Mouse (Mus musculus) forebrain, embryonic 10.5 days (tissue): Measurements from ENCODE around the gene Pemt. TPM values are rescaled to one million over a fixed set of nuclear protein-coding genes. Genes with fewer than 3 reads are reported as not detected.
A peak's percentile ranks its signal among the peaks of the same experiment; 100 is the strongest.

Experiments
- DNase-seq: peaks from one replicate; pipeline ENCODE4 v3.0.0-alpha.2; 2017; ENCODE audit warnings: low spot score; ENCODE audit errors: extremely low spot score
- H3K27ac ChIP-seq: fragments of 300-500 bp; sonication (generic); 2 replicates; pipeline ENCODE4 v1.5.1; 2016; ENCODE audit warnings: mild to moderate bottlenecking
- H3K27me3 ChIP-seq: fragments of 300-500 bp; sonication (generic); 2 replicates; pipeline ENCODE4 v1.6.1; 2016; ENCODE audit warnings: mild to moderate bottlenecking; ENCODE audit not compliant: poor library complexity, severe bottlenecking
- H3K36me3 ChIP-seq: fragments of 300-500 bp; sonication (generic); replicated peaks from 2 replicates; pipeline ENCODE4 v1.6.1; 2016; ENCODE audit warnings: mild to moderate bottlenecking, moderate library complexity
- H3K4me1 ChIP-seq: fragments of 300-500 bp; sonication (generic); 2 replicates; pipeline ENCODE4 v1.6.1; 2016
- H3K4me3 ChIP-seq: fragments of 300-500 bp; sonication (generic); 2 replicates; pipeline ENCODE4 v1.5.1; 2016; ENCODE audit warnings: mild to moderate bottlenecking, moderate library complexity
- H3K9me3 ChIP-seq: fragments of 300-500 bp; sonication (generic); 2 replicates; pipeline ENCODE4 v1.6.1; 2016; ENCODE audit warnings: mild to moderate bottlenecking, moderate library complexity
- WGBS: fragments of 180-500 bp; shearing (Covaris S2); methylation state at CpG from one replicate; pipeline ENCODE4 v1.1.7; 2016; 5-methylcytosine and 5-hydroxymethylcytosine counted together
- polyA plus RNA-seq: library from polyadenylated mRNA; unstranded; fragments of >200 nt; fragmentation: Nextera tagmentation; extraction: Ambion mirVana; gene quantifications from 2 replicates; pipeline ENCODE4 v1.2.1, GENCODE M21; 2016

Pemt gene
- polyA plus RNA-seq = 7.9 and 9.7 TPM in 2 replicates

DNA sequence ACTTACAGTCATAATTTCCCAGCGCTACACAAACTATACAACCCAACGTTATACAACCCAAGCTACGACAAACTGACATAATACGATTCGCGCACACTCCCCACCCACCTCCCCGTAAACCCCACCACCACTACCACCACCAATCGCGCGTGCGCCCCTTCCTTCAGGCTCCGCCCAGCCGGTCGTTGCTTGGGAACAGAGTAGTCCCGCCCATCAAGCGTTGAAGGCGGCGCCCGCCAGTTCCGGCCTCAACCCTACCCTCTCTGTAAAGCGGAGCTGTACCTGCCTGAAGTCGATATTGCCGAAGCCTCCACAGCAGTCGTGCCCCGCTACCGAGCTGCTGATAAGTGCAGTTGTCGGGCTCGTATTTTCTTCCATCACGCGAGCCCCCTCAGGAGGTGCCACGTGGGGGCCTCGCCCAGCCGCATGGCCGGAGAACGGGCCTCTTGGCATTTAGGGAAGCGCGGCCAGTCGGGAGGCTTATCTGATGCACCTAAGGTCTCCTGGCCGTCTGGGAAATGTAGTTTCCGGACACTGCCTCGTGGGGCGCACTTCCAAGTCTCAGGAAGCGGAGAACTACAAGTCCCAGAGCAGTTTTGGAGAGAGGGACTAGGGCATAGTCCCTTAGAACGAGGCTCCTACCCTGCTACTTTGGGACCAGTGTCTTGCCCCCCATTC, at the start of gene Pemt:
Pemt (minus strand) TSS at position 432 of the 678 bp plus-strand sequence.
- peak; percentile 96 for DNase-seq
- H3K9me3 ChIP-seq = peaks cover 4% of the 10 kb centered on the region; the same call in 1 of the 2 replicates
- no peaks in the 10 kb centered on the region for H3K36me3 ChIP-seq
- H3K4me3 ChIP-seq = peak within 1 kb of the TSS; percentile 65
- under 1% methylated on average over 44 of the region's 44 CpGs for WGBS
- H3K4me1 ChIP-seq = peaks cover 12% of the 10 kb centered on the region
- H3K27ac ChIP-seq = peak within 1 kb of the TSS; percentile 93
- H3K27me3 ChIP-seq = peaks cover 3% of the 10 kb centered on the region; the same call in 1 of the 2 replicates

DNA sequence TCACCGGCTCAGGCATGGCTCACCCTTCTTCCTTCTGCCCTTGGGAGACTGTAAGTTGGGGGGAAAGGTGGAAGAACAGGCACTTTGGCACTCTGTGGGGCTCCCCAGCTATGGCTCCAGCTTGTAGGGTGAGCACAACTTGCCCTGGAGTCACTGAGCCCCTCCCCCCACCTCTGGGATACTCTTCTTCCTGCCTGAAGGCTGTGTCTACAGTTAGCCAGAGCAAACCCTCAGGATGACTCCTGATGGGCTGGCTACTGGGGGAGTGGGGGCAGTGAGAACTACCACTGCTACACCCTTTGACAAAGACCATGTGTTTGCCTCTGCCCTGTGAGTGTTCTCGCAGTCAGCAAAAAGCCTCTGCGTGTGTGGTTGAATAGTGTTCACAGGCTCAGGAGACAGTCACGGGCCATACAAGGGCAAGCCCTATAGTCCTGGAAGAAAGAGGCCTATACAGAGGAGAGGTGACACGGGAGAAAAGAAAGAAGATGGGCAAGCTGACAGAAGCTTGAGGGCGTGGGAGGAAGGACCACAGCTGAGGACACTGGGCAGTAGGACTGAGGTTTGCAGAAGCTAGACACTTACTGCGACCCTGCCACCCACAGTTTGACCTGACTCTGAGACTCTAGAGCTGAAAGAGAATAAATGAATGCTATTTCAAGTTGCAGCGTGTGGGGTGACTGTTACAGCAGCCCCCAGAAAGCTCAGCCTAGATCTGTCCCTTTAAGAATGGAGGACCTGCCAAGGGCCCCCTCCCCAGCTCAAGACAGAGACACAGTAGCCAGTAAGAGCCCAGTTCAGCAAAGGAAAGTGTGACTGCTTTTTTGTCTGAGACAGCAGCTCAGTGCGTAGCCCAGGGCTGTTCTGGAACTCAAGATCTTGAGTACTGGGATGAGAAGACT, 48.9 kb upstream of the Pemt start:
- 51% methylated on average over 9 of the region's 9 CpGs for WGBS

DNA sequence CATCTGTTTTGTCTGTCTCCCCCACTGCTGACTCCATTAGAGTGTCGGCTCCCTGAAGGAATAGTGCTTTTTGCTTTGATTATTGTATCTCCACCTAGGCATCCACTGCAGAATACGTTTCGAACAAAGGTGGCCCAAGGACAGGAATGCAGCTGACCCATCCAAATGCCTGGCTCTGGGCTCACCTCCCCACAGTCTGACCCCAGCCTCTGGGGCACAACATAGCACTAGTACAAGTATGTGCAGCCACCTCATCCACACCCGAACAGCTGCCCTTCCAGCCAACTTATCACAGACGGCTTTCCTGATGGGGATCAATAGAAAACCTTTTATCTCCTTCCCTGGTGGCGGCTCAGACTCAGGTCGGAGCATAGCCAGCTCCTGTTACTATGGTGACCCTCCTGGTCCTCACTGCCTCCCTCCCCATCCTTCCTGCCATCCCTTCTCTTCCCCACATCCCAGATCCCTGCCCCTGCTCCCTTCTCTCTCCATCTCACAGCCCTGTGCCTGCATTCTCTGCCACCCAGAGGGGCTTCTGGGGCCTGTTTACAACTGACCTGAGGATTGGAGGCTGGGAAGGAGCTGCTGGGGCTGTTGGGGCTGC, 47.8 kb upstream of the Pemt start:
- H3K27ac ChIP-seq = peak overlapping the region; percentile 5; the same call in 1 of the 2 replicates
- no peak overlapping the region for H3K4me3 ChIP-seq
- no peaks in the 10 kb centered on the region for H3K36me3 ChIP-seq
- no peaks in the 10 kb centered on the region for H3K9me3 ChIP-seq
- DNase-seq = no peak
- 37% methylated on average over 7 of the region's 7 CpGs for WGBS
- H3K27me3 ChIP-seq = no peaks in the 10 kb centered on the region
- H3K4me1 ChIP-seq = peaks cover 41% of the 10 kb centered on the region

More for the DNA sequence above, 48.9 kb upstream of the Pemt start:
- H3K9me3 ChIP-seq = no peaks in the 10 kb centered on the region
- H3K27me3 ChIP-seq = no peaks in the 10 kb centered on the region
- H3K27ac ChIP-seq = peak overlapping the region; percentile 5
- no peaks in the 10 kb centered on the region for H3K36me3 ChIP-seq
- H3K4me3 ChIP-seq = no peak overlapping the region
- H3K4me1 ChIP-seq = peaks cover 43% of the 10 kb centered on the region
- no peak for DNase-seq

DNA sequence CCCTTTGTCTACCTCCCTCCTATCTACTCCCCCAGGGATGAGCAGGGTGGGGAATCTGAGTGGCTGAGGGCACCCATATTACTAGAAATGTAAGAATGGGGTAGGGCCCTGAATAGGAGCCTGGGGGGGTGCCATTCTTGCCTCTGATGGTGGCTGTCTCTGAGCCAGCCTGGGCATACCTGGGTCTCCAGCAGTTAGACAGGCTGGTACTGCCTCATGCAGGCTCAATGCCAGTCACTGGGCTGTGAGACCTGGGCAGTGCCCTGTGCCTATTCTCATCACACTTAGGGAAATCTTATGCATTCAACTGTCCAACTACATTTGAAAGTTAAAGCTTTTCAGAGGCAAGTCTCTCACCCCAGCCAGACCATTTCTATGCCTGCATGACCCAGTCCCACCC, 46.9 kb upstream of the Pemt start:
- no peak overlapping the region for H3K27ac ChIP-seq
- H3K9me3 ChIP-seq = no peaks in the 10 kb centered on the region
- no peaks in the 10 kb centered on the region for H3K36me3 ChIP-seq
- H3K4me1 ChIP-seq = peaks cover 49% of the 10 kb centered on the region
- no peak for DNase-seq
- no peaks in the 10 kb centered on the region for H3K27me3 ChIP-seq
- H3K4me3 ChIP-seq = no peak overlapping the region

DNA sequence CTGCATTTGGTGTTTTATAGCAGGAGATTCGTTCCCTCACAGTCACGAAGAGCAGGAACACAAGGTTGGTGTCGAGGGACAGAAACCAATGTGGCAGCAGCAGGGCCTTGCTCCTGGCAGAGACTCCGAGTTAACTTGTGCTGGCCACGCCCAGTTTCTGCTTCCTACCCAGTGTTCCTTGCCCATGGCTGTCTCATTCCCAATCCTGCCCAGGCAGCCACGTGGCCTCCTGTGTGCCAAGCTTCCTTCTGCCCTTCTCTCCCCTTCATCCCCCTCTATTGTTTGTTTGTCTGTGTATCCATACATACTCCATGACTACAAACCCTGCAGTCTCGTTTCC, 45.1 kb upstream of the Pemt start:
- no peaks in the 10 kb centered on the region for H3K27me3 ChIP-seq
- peaks cover 49% of the 10 kb centered on the region for H3K4me1 ChIP-seq
- DNase-seq = no peak
- no peak overlapping the region for H3K4me3 ChIP-seq
- no peak overlapping the region for H3K27ac ChIP-seq
- H3K9me3 ChIP-seq = peaks cover 3% of the 10 kb centered on the region; the same call in 1 of the 2 replicates
- 72% methylated on average over 7 of the region's 7 CpGs for WGBS
- no peaks in the 10 kb centered on the region for H3K36me3 ChIP-seq

DNA sequence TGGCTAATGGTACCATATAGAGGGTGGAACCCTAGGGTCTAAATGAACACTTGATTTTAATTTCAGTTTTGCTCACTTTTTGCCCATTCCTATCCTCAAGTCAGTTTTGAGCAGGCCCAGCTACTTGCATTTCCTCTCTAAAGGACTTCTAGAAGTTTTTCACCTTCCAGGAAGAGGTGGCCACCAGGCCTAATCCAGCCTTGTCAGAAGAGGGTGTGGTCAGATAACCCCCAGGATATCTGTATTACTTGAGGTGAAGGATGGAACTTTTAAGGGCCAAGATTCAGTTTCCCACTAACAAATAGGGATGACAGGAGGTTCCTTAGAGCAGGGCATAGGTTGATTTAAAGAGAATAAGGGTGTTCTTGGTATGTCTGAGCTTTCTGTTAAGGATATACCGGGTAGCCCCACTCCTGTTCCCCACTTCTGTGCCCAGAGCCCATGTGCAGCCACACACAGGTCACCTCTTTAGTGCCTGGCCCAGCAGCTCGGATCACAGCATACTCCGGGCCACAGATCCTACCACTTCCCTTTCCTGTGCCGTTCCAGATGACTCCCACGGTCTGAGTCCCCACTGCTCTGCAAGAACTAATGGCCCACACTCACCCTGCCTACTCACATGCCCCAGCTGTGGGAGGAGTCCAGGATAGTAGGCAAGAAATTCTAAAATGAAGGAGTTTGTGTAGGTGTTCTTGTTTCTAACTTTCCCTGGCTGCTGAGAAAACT, 44.6 kb upstream of the Pemt start:
- DNase-seq = no peak
- peaks cover 47% of the 10 kb centered on the region for H3K4me1 ChIP-seq
- H3K4me3 ChIP-seq = no peak overlapping the region
- no peak overlapping the region for H3K27ac ChIP-seq
- H3K36me3 ChIP-seq = no peaks in the 10 kb centered on the region
- H3K9me3 ChIP-seq = peaks cover 3% of the 10 kb centered on the region; the same call in 1 of the 2 replicates
- 77% methylated on average over 5 of the region's 5 CpGs for WGBS
- H3K27me3 ChIP-seq = no peaks in the 10 kb centered on the region

DNA sequence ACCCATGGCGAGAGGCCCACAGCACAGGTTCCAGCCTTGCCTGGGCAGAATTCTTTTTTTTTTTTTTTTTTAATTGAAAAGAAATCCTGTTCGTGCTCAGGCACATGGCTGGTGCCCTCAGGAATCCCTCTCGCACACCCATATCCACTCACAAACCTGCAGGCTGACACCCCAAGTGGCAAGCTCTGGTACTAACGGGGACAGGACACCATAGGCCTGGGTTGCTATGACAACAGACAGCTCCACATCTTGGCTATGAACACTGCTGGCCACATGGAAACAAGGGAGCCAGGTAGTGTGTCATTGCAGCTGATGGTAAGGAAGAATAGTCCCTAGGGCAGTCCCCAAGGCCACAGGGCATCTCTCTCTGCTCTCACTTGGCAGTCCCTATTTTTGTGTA, 42.7 kb upstream of the Pemt start:
- WGBS = 55% methylated on average over 4 of the region's 4 CpGs
- DNase-seq = no peak
- Histone ChIP-seq H3K27ac (no peak overlapping the region), H3K9me3 (peaks cover 3% of the 10 kb centered on the region; the same call in 1 of the 2 replicates), H3K27me3 (no peaks in the 10 kb centered on the region), H3K36me3 (no peaks in the 10 kb centered on the region), H3K4me3 (no peak overlapping the region), H3K4me1 (peaks cover 28% of the 10 kb centered on the region)

DNA sequence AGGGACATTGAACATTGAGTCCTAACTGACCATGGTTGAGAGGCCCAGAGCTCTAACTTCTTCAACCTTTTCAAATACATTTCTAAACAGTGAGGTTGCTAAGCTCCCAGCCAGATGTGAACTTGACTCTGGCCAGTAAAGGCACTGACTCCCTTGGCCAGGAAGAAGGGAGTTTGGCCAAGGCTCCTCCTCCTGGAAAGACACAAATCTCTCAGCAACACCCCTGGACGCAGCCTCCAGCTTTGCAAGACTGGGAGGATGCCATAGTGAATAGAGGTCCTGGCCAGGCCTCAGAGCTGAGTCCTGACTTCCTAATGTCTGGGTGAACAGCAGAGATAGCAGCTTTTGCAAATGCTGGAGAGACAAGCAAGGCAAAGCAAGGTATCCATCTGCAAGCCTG, 40.4 kb upstream of the Pemt start:
- Histone ChIP-seq H3K9me3 (peaks cover 3% of the 10 kb centered on the region; the same call in 1 of the 2 replicates), H3K27me3 (no peaks in the 10 kb centered on the region), H3K4me3 (no peak overlapping the region), H3K36me3 (no peaks in the 10 kb centered on the region), H3K27ac (no peak overlapping the region), H3K4me1 (peaks cover 12% of the 10 kb centered on the region)
- no peak for DNase-seq
- WGBS = 74% methylated on average over 1 of the region's 1 CpGs

DNA sequence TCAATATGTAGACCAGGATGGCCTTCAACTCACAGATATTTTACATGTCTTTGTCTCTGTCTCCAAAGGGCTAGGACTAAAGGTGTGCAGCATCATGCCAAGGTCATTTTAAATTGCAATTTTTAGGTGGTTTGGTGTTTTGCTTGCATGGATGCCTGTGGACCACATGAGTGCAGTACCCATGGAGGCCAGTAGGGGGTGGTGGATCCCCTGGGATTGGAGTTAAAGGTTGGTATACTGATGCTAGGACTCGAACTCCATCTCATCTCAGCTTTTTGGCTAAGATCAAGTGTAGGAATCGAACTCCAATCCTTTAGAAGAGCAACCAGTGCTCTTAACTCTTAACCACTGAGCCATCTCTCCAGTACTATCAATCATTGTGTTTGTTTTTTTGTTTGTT, 38.3 kb upstream of the Pemt start:
- WGBS = 40% methylated on average over 2 of the region's 2 CpGs
- Histone ChIP-seq H3K4me3 (no peak overlapping the region), H3K9me3 (peaks cover 3% of the 10 kb centered on the region; the same call in 1 of the 2 replicates), H3K36me3 (no peaks in the 10 kb centered on the region), H3K27me3 (no peaks in the 10 kb centered on the region), H3K4me1 (peaks cover 10% of the 10 kb centered on the region), H3K27ac (no peak overlapping the region)
- DNase-seq = peak; percentile 44

DNA sequence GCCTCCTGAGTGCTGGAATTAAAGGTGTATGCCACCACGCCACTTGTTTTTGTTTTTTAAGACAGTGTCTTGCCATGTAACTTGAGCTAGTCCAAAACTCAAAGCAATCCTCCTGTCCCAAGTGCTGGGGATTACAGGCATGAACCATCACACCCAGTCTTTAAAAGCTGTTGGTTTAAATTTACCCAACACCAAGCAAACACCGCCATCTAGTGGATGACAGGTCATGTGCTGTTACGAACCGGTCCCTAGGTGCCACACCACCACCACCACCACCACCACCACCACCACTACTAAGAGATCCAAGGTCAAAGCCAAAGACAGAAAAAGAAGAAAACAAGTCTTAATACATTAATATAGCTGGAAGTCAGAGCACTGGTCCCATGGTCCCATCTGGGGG, 30.5 kb upstream of the Pemt start:
- DNase-seq = peak; percentile 55
- no peak overlapping the region for H3K4me3 ChIP-seq
- H3K9me3 ChIP-seq = no peaks in the 10 kb centered on the region
- H3K36me3 ChIP-seq = no peaks in the 10 kb centered on the region
- H3K4me1 ChIP-seq = no peaks in the 10 kb centered on the region
- H3K27ac ChIP-seq = no peak overlapping the region
- WGBS = 20% methylated on average over 4 of the region's 4 CpGs
- no peaks in the 10 kb centered on the region for H3K27me3 ChIP-seq

DNA sequence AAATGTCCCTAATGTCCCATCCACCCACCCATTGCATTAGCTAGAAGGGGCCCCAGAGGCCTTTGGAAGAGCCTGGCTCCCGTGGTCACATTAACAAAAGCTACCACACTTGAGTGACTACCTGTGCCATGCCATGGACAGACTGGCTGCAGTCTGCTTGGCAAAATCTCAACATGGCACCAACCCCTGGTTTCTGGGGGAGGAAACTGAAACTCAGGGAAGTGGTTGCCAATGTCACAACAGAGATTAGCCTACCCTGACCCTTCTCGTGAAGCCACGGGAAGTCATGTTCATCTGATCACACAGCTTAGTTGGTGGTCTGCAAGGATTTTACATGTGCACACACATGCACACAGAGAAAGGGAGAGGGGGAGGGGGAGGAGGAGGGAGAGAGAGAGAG, 29.9 kb upstream of the Pemt start:
- no peak overlapping the region for H3K27ac ChIP-seq
- H3K36me3 ChIP-seq = no peaks in the 10 kb centered on the region
- H3K4me1 ChIP-seq = no peaks in the 10 kb centered on the region; the same call in 1 of the 2 replicates
- no peaks in the 10 kb centered on the region for H3K9me3 ChIP-seq
- no peak overlapping the region for H3K4me3 ChIP-seq
- WGBS = 79% methylated on average over 3 of the region's 3 CpGs
- no peaks in the 10 kb centered on the region for H3K27me3 ChIP-seq
- DNase-seq = no peak

DNA sequence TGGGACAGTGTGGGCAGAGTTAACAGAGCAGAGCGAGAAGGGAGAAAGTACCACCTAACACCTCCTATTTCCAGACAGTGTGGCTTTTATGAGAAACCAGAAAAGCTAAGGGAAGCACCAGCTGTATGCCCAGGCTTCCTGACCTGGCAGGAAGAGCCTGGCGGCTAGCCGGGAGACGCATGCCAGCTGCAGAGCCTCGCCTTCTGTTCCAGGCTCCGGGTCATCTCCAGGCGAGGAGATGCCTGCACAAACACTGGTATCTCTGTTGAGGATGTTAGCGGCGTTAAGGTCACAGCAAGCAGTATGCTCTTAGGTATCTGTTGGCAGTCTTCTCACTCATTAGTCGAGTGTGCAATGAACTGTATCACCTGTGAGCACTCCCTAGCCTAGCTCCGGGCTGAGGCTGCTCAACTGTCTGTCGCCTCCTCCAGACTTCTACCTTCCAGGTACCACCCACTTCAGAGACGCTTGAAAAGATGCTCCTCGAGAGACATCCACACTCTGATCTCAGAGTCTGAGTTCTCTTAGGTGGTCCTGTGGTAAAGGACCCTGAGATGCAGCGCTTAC, 27.7 kb upstream of the Pemt start:
- H3K4me1 ChIP-seq = peaks cover 4% of the 10 kb centered on the region
- no peaks in the 10 kb centered on the region for H3K36me3 ChIP-seq
- no peaks in the 10 kb centered on the region for H3K9me3 ChIP-seq
- DNase-seq = no peak
- no peak overlapping the region for H3K4me3 ChIP-seq
- WGBS = 81% methylated on average over 15 of the region's 15 CpGs
- H3K27ac ChIP-seq = no peak overlapping the region
- H3K27me3 ChIP-seq = no peaks in the 10 kb centered on the region
